Mouse (Mus musculus) heart, postnatal 25 days (tissue): ENCODE data around the gene Slc1a7. TPM values are rescaled to one million over a fixed set of nuclear protein-coding genes. Genes with fewer than 3 reads are reported as not detected.

Experiments
- DNase-seq: peaks from one replicate; pipeline ENCODE4 v3.0.0; 2022; ENCODE audit warnings: low spot score
- intact Hi-C: fragments of 180-260 bp; cut with DNase I; formaldehyde crosslinking; loops from one replicate; pipeline ENCODE4 v1.15.1; 2025
- total RNA-seq, 2 experiments: library from RNA; stranded (reverse); gene quantifications; 2 replicates each; pipeline ENCODE4 v1.2.3; 2021

Slc1a7 gene
- total RNA-seq, 2 experiments from 2014 or later = 0.29 to 0.39 TPM

DNA sequence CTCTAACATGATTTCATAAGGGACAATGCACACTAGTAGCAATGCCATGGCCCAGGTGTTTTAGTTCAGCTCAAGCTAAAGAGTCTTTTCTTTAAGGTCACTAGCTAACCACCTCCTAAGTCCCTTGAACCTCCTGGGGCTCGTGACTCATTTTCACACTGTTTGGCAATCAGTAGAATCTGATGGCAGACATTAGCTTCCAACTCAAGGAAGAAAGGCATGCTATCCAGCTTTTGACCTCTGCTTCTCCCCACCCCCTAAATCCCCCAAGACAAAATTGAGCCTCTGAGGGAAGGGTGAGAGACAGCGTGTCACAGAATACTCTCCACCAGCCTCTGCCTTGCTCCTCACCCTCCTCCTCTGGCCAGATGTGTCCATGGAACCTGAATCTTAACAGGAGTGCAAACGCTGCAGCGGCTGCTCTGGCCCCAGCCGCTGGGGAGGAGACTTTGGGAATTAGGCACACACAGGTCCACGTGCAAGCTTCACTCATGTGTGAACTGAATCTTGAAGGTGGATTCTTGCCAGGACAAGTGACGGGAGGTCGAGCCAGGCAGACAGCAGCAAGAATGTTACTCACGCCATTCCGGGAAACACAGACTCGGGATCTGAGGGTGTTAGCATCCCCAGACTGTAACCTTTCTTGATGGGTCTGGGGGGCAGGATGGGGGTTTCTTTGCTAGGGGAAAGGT is 30.7 kb downstream of the Slc1a7 start:
- peak; percentile 76 for DNase-seq
- intact Hi-C loops = no loop called here

DNA sequence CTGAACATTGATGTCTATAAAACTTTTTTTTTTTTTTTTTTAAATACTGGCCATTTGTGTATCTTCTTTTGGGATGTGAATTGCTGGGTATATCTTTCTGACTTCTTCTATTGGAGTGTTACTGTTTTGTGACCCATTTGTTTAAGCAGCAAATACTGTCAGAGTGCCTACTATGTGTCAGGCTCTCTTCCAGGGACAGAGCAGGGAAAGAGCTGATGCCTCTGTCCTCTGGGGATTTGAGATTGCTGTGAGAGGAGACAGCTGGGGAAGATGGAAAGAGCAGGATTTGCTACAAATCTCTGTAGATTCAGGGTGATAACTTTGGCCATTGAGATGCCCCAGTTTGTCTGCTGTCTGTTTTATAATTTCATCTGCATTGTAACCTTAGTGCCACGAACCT is 31.2 kb downstream of the Slc1a7 start:
- DNase-seq = no peak
- intact Hi-C loops = no loop called here

DNA sequence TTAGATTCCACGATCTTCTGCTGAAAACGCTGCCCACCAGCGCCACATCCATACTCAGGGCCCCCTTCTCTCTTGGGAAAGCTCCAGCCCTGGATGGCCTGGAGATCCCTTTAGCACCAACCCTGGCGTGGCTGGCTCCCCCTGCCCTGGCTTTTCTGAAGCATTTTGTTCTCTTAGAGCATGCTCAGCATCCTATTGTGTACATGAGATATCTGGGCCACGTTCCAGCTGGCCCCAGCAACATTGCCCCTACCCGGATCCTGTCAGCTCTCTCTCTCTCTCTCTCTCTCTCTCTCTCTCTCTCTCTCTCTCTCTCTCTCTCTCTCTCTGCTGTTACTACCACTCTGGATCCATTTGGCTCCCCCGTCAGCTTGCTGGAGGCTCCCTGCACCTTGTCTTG is 37.2 kb downstream of the Slc1a7 start:
- intact Hi-C loops = no loop called here
- no peak for DNase-seq

DNA sequence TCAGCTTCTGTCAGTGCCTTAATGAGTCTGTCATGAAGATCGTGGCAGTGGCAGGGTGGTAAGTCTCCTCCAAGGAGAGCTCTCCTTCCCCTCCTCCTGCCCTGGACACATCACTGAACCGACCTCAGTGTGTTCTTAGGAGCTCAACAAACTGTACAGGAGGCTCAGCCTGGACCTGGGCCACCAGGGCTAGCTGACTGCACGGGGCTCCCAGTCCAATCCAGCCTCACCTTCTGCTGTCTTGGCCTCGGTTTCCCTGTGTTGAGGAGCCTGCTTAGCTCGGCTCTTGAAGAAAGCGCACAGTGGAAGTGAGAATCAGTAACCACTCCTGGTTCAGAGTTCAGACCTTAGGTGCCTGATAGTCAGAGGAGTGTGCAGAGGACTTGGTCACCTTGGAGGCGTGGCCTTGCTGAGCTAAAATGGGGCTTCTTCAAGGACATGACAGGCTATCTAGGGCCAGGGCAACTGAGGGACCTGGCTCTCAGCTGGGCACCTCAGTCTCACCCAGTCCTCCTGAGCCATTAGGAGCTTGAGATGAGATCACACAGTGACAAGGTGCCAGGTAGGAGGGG is 39.5 kb downstream of the Slc1a7 start:
- intact Hi-C loops = no loop called here
- no peak for DNase-seq

DNA sequence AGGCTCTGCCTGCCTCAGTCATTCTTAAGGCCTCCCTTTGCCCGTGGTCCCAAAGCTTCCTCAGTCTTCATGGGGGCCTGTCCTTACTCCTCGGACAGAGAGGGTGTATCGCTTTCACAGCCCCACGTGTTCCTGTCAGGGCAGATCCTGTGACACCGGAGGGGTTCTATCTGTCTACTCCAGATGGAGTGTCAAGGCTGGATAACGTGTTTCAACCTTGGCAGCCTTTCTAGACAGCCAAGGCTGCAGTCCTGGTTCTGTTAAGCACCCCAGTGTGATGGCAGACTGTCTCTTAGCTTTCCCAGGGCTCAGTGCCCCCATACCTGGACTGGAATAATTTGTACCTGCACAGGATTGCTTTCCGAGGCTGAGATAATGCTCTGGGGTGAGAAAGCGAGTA is 40.4 kb downstream of the Slc1a7 start:
- DNase-seq = no peak
- intact Hi-C loops = no loop called here

DNA sequence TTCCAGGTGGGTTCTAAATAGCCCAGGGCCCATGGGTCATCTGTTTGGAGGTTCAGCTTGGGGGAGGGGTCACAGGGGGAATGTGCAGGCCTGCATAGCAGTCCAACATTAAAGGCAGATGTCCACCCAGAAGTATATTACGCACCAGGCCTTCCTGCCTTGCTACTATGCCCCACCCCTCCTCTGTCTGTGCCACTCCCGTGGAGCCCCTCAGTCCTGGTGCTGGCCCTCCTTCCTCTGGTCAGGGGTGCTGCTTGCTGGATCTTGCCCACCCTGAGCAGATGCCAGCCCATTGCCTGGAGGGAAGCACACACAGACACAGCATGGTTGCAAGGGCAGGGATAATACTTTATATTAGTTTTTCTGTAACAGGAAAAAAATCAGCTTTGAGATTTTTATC is 46.3 kb downstream of the Slc1a7 start:
- intact Hi-C loops = no loop called here
- no peak for DNase-seq

DNA sequence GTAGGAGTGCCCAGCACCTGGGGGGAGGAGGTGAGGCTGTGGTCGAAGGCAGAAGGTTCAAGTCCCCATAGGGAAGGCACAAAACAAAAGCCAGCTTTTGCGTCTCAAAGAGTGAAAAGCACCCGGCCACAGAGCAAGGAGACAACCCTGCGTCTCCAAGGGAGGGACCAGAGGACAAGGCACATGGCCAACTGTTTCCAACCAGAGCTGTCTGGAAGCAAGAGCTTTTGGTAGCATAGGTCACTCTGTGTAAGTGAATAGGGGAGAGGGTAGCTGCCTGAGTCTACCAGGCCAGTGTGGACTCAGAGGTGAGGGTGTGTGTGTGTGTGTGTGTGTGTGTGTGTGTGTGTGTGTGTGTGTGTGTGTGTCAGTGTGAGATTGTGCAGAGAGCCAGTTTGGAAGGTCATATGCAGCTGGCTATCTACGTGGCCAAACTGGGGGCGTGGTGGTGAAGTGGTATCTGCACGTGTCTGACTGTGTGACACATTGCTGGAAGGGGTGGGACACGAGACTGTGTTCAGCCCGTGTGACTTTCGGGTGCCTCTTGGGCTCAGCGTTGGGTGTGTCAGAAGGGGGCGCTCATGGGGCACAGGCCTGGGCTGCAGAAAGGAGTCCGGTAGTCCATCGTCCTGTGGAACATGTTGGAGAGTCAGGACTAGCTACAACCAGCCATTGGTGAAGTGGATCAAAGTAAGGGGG is 47.1 kb downstream of the Slc1a7 start:
- intact Hi-C loops = no loop called here
- DNase-seq = peak; percentile 85

DNA sequence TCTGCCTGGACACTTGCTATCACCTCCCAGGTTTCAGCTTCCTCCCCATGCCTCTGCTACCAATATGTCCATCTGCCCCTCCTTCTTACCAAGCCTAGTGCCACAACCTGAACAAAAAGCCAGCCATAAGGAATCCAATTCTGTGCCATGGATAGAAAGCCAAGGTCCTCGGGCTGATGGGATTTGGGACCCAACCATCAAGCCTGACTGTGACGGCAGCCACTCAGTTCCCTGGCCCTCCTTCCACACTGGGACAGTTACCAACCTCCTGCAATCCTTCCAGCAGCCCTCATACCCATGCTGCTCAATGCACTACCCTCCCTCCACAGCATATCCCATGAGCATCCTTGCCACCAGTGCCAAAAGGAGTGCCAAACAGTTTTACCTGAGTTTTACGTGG is 48.2 kb downstream of the Slc1a7 start:
- DNase-seq = peak; percentile 21
- intact Hi-C loops = loop anchor here (2.0 kb wide), 1 partner anchor 54 kb away; no protein-coding TSS in a partner anchor

DNA sequence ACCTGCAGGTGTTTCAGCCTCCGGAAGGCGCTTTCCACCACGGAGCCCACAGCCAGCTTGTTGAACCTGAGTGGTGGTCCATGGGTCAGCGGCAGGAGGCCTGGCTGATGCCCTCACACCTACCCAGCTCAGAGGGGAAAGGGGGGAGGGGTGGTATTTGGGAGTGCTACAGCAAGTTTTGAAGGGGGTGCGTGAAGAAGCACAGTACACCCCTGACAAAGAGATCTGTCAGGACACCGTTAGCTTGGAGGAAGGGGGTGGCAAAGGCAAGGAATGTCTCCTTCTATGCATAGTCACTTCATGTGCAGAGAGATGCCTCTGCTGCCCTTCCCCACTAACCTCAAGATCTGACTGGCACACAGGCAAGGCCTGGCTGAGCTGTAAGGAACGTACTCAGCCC is 49.7 kb downstream of the Slc1a7 start:
- intact Hi-C loops = loop anchor here (2.0 kb wide), 1 partner anchor 55 kb away; no protein-coding TSS in a partner anchor
- DNase-seq = no peak

DNA sequence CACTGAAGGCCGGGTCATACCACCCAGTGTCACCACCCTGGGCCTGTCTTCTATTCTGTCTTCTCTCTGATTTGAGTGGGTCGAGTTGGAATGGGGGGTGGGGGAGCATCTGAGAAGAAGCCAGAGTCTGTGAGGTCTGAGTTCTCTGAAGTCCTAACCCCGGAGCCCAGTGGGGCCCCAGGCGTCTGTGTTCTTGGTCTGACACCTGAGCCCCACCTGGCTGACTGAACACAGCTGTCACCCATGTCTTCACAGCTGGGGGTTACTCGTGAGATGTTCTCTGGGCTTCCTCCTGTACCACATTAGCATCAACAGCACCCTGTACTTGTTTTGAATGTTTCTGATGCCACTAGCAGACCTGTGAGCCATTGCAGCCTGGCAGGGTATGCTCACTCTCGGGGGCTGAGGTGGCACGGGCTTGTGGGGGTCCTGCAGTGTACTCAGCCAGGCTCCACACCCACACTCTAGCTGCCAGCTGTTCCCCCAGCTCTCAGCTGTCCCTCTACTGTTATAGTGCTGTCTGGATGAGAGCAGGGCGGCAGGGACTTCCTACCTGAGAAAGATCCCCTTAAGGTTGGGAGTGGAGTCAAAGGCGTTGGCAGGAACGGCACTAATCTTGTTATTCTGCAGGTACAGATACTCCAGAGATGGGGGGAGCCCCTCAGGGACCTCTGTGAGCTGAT is 50.2 kb downstream of the Slc1a7 start:
- no peak for DNase-seq
- intact Hi-C loops = no loop called here

DNA sequence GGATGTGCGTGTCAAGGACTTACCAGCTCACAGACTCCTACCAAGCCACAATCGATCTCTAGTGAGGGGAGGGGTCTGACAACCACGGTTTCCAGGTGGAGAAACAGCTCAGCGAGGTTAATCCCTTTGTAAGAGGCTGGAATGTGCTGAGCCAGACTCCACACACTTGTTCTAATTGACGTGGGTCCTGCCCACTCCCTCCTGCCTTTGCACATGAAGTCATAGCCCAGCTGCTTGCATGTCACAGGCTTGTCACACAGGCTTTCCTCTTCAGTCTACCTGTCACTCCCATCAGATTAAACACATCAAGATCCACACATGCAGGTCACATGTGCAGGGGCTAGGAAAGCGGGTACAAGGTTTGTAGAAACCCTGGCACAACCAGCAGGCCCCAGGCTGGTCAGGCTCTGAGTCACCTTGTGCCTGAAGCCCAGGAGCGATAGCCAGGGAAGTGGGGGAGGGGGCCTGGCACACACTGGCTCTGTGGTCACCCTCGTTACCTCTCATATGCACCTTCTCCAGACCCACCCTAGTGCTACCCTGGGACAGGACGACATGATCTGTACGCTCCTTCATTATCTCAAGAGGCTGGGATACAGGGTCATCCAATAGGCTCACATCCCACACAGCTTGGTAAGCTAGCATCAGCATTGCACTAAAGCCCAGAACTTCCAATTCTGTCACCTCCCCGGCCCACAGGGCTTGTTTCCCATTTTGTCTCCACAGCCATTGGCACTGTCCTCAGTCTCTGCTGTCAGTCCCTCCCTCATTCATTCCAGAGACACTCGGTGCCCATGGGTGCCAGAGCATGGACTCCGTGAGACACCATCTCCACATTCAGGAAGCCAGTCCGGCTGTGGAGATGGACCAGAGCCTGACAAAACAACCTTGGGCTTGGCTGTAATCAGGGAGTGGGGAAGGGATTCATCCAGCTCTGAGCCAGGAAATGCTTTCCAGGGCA is 51.1 kb downstream of the Slc1a7 start:
- peak; percentile 65 for DNase-seq
- intact Hi-C loops = no loop called here

DNA sequence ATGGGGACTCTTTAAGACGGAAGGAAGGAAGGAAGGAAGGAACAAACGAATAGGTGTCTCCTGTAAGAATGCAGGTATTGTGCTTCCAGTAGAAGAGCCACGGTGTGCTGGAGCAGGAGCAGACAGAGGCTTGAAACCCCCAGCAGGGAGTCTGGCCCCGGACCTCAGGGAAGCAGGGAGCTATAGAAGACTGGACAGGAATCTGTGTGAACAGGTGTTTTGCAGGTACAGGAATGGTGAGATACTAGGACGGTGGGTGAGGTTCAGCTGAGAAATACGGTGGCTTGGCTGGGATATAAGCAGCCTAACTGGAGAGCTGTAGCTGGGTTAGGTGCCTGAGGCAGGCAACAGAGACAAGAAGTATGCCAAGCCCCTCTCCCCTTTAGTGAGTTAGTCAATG is 52.0 kb downstream of the Slc1a7 start:
- DNase-seq = no peak
- intact Hi-C loops = no loop called here

DNA sequence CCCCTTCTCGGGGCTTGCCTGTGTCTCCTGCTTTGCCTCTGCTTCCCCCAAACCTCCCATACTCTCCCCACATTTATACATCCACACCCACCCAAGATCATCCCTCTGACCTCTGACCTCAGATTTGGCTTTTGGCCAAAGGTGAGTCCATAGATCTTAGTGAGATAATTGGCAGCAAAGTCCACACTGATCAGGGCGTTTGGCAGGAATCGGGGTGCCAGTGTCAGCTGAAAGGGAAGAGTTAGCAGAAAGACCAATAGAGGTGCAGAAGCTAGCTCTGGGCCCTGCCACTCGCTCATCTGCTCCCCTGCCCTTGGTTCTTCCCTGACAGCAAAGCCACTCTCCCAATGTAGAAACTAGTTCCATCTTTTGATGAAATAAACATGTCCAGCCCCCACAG is 55.1 kb downstream of the Slc1a7 start:
- intact Hi-C loops = no loop called here
- no peak for DNase-seq

DNA sequence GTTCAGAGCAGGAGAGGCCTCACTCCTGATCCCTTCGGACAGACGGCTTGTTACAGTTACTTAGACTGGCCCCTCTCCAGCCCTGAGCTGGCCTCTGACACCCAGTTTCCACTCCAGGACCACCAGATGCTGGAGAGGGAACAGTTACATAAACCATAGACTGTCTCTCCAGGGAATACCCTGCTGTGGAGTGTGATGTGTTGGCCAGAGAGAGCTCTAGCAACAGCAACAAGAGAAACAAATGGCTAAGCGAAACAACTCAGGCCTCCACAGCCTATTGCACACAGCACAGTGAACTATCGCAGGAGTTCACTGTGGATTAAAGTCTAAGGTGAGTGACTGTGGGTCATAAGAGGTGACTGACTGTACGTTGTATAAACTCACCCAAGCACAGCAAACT is 56.5 kb downstream of the Slc1a7 start:
- intact Hi-C loops = no loop called here
- peak; percentile 79 for DNase-seq

DNA sequence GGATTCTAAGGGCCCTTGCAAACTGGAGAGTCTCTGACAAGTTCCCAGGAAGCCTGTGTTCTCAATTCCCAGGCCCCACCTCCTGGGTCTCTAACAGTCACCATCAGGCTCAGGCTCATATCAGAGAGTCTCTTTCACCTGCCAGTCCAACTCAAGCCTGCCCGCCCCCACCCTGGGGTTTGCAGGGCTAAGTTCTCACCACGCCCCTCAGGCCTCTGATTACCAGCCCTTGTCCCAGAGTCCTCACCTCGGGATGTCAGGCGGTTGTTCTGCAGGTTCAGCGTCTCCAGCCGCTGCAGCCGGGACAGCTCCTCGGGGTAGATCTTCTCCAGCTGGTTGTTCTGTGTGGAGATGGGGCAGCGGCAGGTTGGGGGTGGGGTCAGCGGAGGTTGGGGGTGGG is 57.1 kb downstream of the Slc1a7 start:
- no peak for DNase-seq
- intact Hi-C loops = no loop called here

DNA sequence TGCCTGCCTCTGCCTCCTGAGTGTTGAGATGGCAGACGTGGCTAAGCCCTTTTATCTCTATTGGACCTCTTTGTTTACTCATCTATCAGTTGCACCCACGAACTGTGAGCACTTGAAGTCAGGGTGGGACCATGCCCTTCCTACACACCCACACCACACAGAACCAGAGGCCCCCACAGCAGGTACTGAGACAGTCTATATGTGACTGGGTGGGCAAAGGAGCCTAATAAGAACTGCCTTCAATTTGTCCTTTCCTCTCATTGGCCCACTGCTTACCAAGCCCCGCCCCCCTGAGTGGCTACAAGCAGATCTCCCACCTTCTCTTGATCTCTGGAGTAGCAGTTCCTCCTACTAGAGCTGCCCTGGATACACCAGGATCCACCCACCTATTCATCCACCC is 58.1 kb downstream of the Slc1a7 start:
- DNase-seq = no peak
- intact Hi-C loops = no loop called here

DNA sequence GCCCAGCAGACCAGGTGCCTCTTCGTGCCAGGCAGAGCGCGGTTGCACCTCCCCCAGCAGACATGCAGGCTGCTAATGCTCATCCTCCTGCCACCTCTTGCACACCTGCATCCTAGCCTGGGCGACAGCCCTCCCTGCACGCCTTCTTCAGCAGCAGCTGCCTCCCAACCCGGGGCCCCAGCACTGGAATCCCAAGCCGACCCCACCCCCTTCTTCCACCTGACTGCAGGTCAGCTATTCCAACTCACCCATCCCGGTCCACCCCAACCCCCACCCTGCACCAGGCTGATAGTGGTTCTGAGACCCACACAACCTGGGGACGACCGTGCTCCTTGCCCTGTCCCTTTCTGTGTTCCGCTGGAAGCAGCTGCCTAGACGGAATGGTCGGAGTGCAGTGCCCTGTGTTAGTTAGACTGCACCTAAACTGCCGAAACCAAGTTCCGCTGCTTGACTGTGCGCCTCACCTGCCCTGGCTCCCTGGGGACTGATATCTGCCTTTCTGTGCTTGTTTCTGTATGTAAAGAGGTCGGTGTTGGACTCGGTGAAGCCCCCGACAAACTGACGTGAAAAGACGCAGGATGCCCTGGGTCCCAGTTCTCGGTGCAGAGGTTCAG is 62.9 kb downstream of the Slc1a7 start:
- intact Hi-C loops = no loop called here
- DNase-seq = no peak

DNA sequence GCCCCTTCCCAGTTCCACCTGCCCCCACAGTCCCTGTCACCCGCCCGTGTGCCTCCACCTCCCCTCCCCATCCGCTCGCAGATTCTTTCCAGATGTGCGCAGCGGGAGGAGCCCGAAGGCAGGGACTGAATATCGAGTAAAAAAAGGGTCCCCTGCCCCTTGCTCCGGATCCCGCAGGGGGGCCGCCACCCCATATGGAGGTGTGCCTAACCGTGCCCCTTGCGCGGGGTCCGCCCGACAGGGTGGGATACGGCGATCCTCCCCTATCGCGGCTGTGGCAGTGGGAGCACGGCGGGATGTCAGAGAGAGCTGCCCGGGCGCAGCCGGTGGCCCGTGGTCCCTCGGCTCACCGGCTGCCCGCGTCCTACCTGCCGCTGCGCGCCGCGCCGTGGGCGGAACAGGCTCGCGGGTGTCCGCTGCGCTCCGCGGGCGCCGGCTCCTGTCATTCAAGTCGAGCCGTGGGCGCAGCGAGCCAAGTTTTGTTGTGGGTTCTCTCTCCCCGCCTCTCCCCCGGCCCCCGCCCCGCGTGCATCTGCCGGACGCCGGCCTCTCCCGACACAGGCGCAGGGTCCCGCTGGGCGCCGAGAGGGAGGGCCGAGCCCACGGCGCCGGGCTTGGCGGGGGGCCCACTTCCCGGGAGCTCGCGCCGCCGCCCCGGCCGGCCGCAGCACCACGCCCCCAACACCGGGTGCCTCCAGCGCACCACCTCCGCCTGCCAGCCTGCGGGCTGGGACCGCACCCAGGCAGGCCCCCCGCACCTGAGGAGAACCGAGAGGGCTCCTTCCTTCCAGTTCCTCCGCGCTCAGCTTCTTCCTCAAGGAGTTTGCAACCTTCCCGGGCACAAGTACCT is 63.6 kb downstream of the Slc1a7 start:
- peak; percentile 67 for DNase-seq
- intact Hi-C loops = no loop called here
